Mouse (Mus musculus) heart, adult 2 months (tissue): ENCODE results near the gene Fyn. TPM values are rescaled to one million over a fixed set of nuclear protein-coding genes. Genes with fewer than 3 reads are reported as not detected.

Experiments used
- DNase-seq, 2 experiments: peaks; one replicate each; pipeline ENCODE4 v3.0.0; 2021
- H3K27ac ChIP-seq: fragments of 200-600 bp; 2 replicates; pipeline ENCODE4 v1.8.1; 2022
- H3K27me3 ChIP-seq: fragments of 200-500 bp; 2 replicates; pipeline ENCODE4 v1.6.1; 2012; ENCODE audit warnings: mild to moderate bottlenecking, low read length, inconsistent platforms, mixed read lengths; ENCODE audit not compliant: control insufficient read depth, insufficient read depth
- H3K36me3 ChIP-seq: fragments of 200-500 bp; 2 replicates; pipeline ENCODE4 v1.6.1; 2012; ENCODE audit warnings: low read length, inconsistent platforms; ENCODE audit not compliant: control insufficient read depth, insufficient read depth
- H3K4me1 ChIP-seq: fragments of 200-500 bp; 2 replicates; pipeline ENCODE4 v1.6.1; 2011; ENCODE audit warnings: low read length; ENCODE audit not compliant: control insufficient read depth, insufficient read depth
- H3K4me3 ChIP-seq: fragments of 200-600 bp; 2 replicates; pipeline ENCODE4 v1.8.1; 2022
- H3K79me2 ChIP-seq: fragments of 200-500 bp; replicated peaks from 2 replicates; pipeline ENCODE4 v1.6.1; 2012; ENCODE audit warnings: mild to moderate bottlenecking, inconsistent platforms, low read length, moderate library complexity, mixed read lengths; ENCODE audit not compliant: control insufficient read depth, insufficient read depth
- H3K9ac ChIP-seq: fragments of 200-500 bp; 2 replicates; pipeline ENCODE4 v1.6.1; 2012; ENCODE audit warnings: low read depth, mild to moderate bottlenecking, control low read depth, inconsistent platforms, low read length, mixed read lengths
- CTCF ChIP-seq: fragments of 200-600 bp; IDR thresholded peaks from 2 replicates; pipeline ENCODE4 v1.8.1; 2022; ENCODE audit warnings: antibody characterized with exemption, mild to moderate bottlenecking, moderate library complexity
- EP300 ChIP-seq: fragments of 200-500 bp; IDR thresholded peaks from 2 replicates; pipeline ENCODE4 v1.6.1; 2011; ENCODE audit warnings: low read depth, low read length, control low read depth; ENCODE audit not compliant: insufficient read depth
- POLR2A ChIP-seq: fragments of 200-500 bp; IDR thresholded peaks from 2 replicates; pipeline ENCODE4 v1.6.1; 2011; ENCODE audit warnings: mild to moderate bottlenecking, low read depth, low read length, control low read depth; ENCODE audit not compliant: insufficient read depth
- WGBS: fragments of 180-500 bp; shearing (Covaris S2); methylation state at CpG from one replicate; pipeline ENCODE4 v1.1.7; 2018; 5-methylcytosine and 5-hydroxymethylcytosine counted together
- intact Hi-C: fragments of 180-260 bp; cut with DNase I; formaldehyde crosslinking; loops from one replicate; pipeline ENCODE4 v1.15.1; 2025
- polyA plus RNA-seq: library from polyadenylated mRNA; depleted of rRNA; stranded (reverse); fragments of >200 nt; gene quantifications from 2 replicates; pipeline ENCODE4 v1.2.3, GENCODE M21; 2012
- total RNA-seq, 2 experiments: library from RNA; stranded (reverse); gene quantifications; 2 replicates each; pipeline ENCODE4 v1.2.3; 2021

Fyn gene
- total and polyA plus RNA-seq, 3 experiments: 23.2 to 29.7 (median 26.1) TPM

- H3K27ac ChIP-seq: no peak overlapping the region
- 78% methylated on average over 14 of the region's 14 CpGs for whole genome bisulfite sequencing
- no peaks in the 10 kb centered on the region for H3K27me3 ChIP-seq
- H3K9ac ChIP-seq: no peak overlapping the region
- DNase-seq: no peak
- H3K79me2 ChIP-seq: no peaks in the 10 kb centered on the region; the same call in none of the 2 replicates
- TF ChIP-seq EP300 (no peak), CTCF (no peak), POLR2A (no peak)
- H3K4me3 ChIP-seq: no peak overlapping the region
- peaks cover 14% of the 10 kb centered on the region for H3K4me1 ChIP-seq
- H3K36me3 ChIP-seq: no peaks in the 10 kb centered on the region
- intact Hi-C loops: no loop called here
Observed at GRCm38 (mm10) chr10:39512631-39513314, 144.1 kb downstream of the Fyn start.

DNA sequence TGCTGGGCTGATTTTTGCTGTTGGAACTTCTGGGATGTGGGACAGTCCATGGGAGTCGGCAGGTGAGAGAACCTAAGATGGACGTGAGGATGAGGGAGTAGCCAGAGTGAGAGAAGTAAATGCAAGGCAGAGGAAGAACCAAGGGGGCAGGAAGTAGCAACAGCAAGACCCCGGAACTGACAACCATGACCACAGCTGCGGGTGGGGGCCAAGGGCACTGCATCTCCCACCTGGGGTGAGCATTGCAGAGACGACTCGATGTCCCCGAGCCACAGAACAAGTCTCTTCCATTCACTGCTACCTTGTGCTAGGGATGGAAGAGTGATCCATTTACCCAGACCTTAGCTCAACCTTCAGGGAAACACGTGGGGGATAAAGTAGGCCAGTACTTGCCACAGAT is 146.3 kb downstream of the Fyn start:
- H3K27ac ChIP-seq: no peak overlapping the region
- TF ChIP-seq EP300: no peak
- no peak for TF ChIP-seq CTCF
- no peak for TF ChIP-seq POLR2A

GRCm38 (mm10) chr10:39516541-39517133 is 148.0 kb downstream of the Fyn start:
- intact Hi-C loops: loop anchor here (5.0 kb wide), 1 partner anchor 149 kb away; the partner anchor contains the start of gene Fyn
- Histone ChIP-seq H3K36me3 (no peaks in the 10 kb centered on the region), H3K4me3 (no peak overlapping the region), H3K27ac (no peak overlapping the region), H3K9ac (no peak overlapping the region), H3K27me3 (no peaks in the 10 kb centered on the region), H3K4me1 (peaks cover 5% of the 10 kb centered on the region), H3K79me2 (no peaks in the 10 kb centered on the region; the same call in none of the 2 replicates)
- no peak for DNase-seq
- 88% methylated on average over 6 of the region's 6 CpGs for WGBS
- TF ChIP-seq CTCF (no peak), EP300 (no peak), POLR2A (no peak)

More for the DNA sequence above, 146.3 kb downstream of the Fyn start:
- Histone ChIP-seq H3K4me1 (peaks cover 9% of the 10 kb centered on the region), H3K27me3 (no peaks in the 10 kb centered on the region), H3K36me3 (no peaks in the 10 kb centered on the region), H3K79me2 (no peaks in the 10 kb centered on the region; the same call in none of the 2 replicates), H3K4me3 (no peak overlapping the region), H3K9ac (no peak overlapping the region)
- intact Hi-C loops: loop anchor here (5.0 kb wide), 1 partner anchor 148 kb away; the partner anchor contains the start of gene Fyn
- no peak for DNase-seq
- WGBS: 90% methylated on average over 8 of the region's 8 CpGs

GRCm38 (mm10) chr10:39517375-39517774 is 148.7 kb downstream of the Fyn start:
- Histone ChIP-seq H3K36me3 (no peaks in the 10 kb centered on the region), H3K9ac (no peak overlapping the region), H3K79me2 (no peaks in the 10 kb centered on the region; the same call in 1 of the 2 replicates), H3K4me1 (peaks cover 6% of the 10 kb centered on the region), H3K4me3 (no peak overlapping the region), H3K27ac (no peak overlapping the region), H3K27me3 (no peaks in the 10 kb centered on the region)
- 86% methylated on average over 9 of the region's 9 CpGs for WGBS
- TF ChIP-seq CTCF: no peak
- no peak for TF ChIP-seq POLR2A
- no peak for TF ChIP-seq EP300
- DNase-seq: no peak
- intact Hi-C loops: loop anchor here (5.0 kb wide), 1 partner anchor 150 kb away; the partner anchor contains the start of gene Fyn

DNA sequence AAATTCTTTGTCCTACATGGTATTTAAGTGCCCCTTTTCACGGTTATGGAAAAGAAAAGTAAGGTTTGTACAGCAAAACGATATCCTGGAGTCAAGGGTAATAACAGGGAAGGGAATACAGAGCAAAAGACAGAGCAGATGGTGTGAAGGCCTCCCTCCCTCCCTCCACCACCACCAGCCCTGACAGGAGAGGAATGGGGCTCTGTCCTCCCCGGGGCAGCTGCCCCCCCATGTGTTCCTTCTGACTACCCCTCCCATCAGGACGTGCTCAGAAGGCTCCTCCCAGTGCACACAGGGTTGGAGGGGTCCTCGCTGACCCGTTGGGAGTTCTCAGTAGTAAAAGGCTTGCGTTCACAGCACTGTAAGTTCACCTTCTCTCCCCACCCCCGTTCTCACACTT is 149.6 kb downstream of the Fyn start:
- no peaks in the 10 kb centered on the region for H3K27me3 ChIP-seq
- no peak overlapping the region for H3K9ac ChIP-seq
- no peaks in the 10 kb centered on the region for H3K36me3 ChIP-seq
- 67% methylated on average over 8 of the region's 8 CpGs for WGBS
- no peak for DNase-seq
- no peak overlapping the region for H3K4me3 ChIP-seq
- intact Hi-C loops: loop anchor here (5.0 kb wide), 1 partner anchor 151 kb away; the partner anchor contains the start of gene Fyn
- TF ChIP-seq CTCF: no peak
- no peaks in the 10 kb centered on the region; the same call in 1 of the 2 replicates for H3K79me2 ChIP-seq
- H3K4me1 ChIP-seq: peaks cover 6% of the 10 kb centered on the region
- no peak overlapping the region for H3K27ac ChIP-seq

- H3K4me3 ChIP-seq: no peak overlapping the region
- no peak for DNase-seq
- intact Hi-C loops: loop anchor here (5.0 kb wide), 1 partner anchor 152 kb away; the partner anchor contains the start of gene Fyn
Observed at GRCm38 (mm10) chr10:39518859-39519258, 150.2 kb downstream of the Fyn start.

More at GRCm38 (mm10) chr10:39518859-39519258, 150.2 kb downstream of the Fyn start:
- Histone ChIP-seq H3K36me3 (no peaks in the 10 kb centered on the region), H3K27me3 (no peaks in the 10 kb centered on the region), H3K9ac (no peak overlapping the region), H3K79me2 (no peaks in the 10 kb centered on the region; the same call in 1 of the 2 replicates), H3K4me1 (peaks cover 6% of the 10 kb centered on the region), H3K27ac (no peak overlapping the region; the same call in 1 of the 2 replicates)
- TF ChIP-seq CTCF (no peak), POLR2A (no peak), EP300 (no peak)
- 45% methylated on average over 3 of the region's 3 CpGs for WGBS
